Comparison of ENCODE assay signal across 18 mouse cellular contexts in the genomic region with DNA sequence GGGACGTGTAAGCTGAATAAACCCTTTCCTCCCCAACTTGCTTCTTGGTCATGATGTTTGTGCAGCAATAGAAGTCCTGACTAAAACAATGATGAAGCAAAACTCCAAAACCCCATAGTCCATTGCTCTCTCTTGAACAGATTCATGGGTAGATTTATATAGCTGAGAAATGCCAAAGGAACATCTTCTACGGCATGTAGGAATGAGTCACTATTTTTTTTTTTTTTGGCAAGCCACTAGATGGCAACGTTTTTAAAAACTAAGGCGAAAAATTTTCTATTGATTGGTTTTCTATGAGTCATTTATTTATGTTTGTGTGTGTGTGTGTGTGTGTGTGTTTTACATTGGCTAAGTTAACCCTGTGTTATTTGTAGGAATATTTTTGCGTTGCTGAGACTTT. TPM values are rescaled to one million over a fixed set of nuclear protein-coding genes. Genes with fewer than 3 reads are reported as not detected.
DNase-seq lines count a peak whose midpoint lies in the region; ATAC-seq and TF ChIP-seq lines count a peak whose summit lies in the region.
"Had no signal": no experiment of that assay in that cellular context is flagged by ENCODE, and none has a peak within 500 bp of the region (broad histone marks: within the 10 kb centered on the region; RNA-seq: fewer than 3 reads in every experiment).

No protein-coding gene starts in this region.

- 69% methylated on average over 5 of the region's 5 CpGs for WGBS in forebrain, embryonic 14.5 days
- WGBS in forebrain, embryonic 15.5 days: 67% methylated on average over 5 of the region's 5 CpGs
- WGBS in kidney, postnatal 0 days: 60% methylated on average over 5 of the region's 5 CpGs

- no peak overlapping the region for H3K9ac ChIP-seq in forebrain, embryonic 14.5 days (ENCODE audit: low read length)
- H3K9ac ChIP-seq in forebrain, embryonic 15.5 days (replicated peaks): no peak overlapping the region
- no peak overlapping the region for H3K9ac ChIP-seq in kidney, postnatal 0 days (ENCODE audit: low read depth, low read length)
- H3K9ac ChIP-seq: embryonic facial prominence, embryonic 12.5 days; forebrain, embryonic 12.5 days; heart, embryonic 12.5 days had no signal

- H3K36me3 ChIP-seq in forebrain, embryonic 14.5 days (ENCODE audit: control insufficient read depth, insufficient read depth, low read length): no peaks in the 10 kb centered on the region
- H3K36me3 ChIP-seq in forebrain, embryonic 15.5 days: no peaks in the 10 kb centered on the region
- no peaks in the 10 kb centered on the region for H3K36me3 ChIP-seq in kidney, postnatal 0 days (ENCODE audit: insufficient read depth, low read length)
- H3K36me3 ChIP-seq: embryonic facial prominence, embryonic 12.5 days; forebrain, embryonic 12.5 days; heart, embryonic 12.5 days had no signal

- no peak overlapping the region for H3K4me3 ChIP-seq in forebrain, embryonic 14.5 days (ENCODE audit: low read depth, low read length)
- H3K4me3 ChIP-seq in forebrain, embryonic 15.5 days: no peak overlapping the region
- H3K4me3 ChIP-seq in kidney, postnatal 0 days (replicated peaks; ENCODE audit: low read depth, low read length): no peak overlapping the region
- no peak overlapping the region for H3K4me3 ChIP-seq in left cerebral cortex, adult 2 months
- H3K4me3 ChIP-seq: embryonic facial prominence, embryonic 12.5 days; forebrain, embryonic 12.5 days; heart, embryonic 12.5 days had no signal

- no peaks in the 10 kb centered on the region for H3K9me3 ChIP-seq in forebrain, embryonic 14.5 days (replicated peaks; ENCODE audit: control insufficient read depth, low read length)
- H3K9me3 ChIP-seq in forebrain, embryonic 15.5 days: no peaks in the 10 kb centered on the region
- no peaks in the 10 kb centered on the region for H3K9me3 ChIP-seq in kidney, postnatal 0 days (replicated peaks; ENCODE audit: low read length)
- H3K9me3 ChIP-seq: embryonic facial prominence, embryonic 12.5 days; forebrain, embryonic 12.5 days; heart, embryonic 12.5 days had no signal

- ATAC-seq in forebrain, embryonic 14.5 days: no peak
- no peak for ATAC-seq in forebrain, embryonic 15.5 days (replicated peaks)
- ATAC-seq in kidney, postnatal 0 days (replicated peaks; ENCODE audit: low FRiP score, low read depth): no peak
- ATAC-seq: hindbrain, embryonic 16.5 days had no signal

- no peaks in the 10 kb centered on the region for H3K27me3 ChIP-seq in forebrain, embryonic 14.5 days (replicated peaks; ENCODE audit: control insufficient read depth, insufficient read depth, low read length)
- H3K27me3 ChIP-seq in forebrain, embryonic 15.5 days: no peaks in the 10 kb centered on the region
- H3K27me3 ChIP-seq in kidney, postnatal 0 days (ENCODE audit: insufficient read depth, low read length): no peaks in the 10 kb centered on the region
- H3K27me3 ChIP-seq: embryonic facial prominence, embryonic 12.5 days; forebrain, embryonic 12.5 days; heart, embryonic 12.5 days had no signal

- intact Hi-C loops in left cerebral cortex, adult 2 months (cut with DNase I): no loop called here

- no peak overlapping the region for H3K4me2 ChIP-seq in forebrain, embryonic 14.5 days (ENCODE audit: low read length)
- no peak overlapping the region for H3K4me2 ChIP-seq in forebrain, embryonic 15.5 days (replicated peaks)
- H3K4me2 ChIP-seq in kidney, postnatal 0 days (ENCODE audit: low read length): no peak overlapping the region
- H3K4me2 ChIP-seq: embryonic facial prominence, embryonic 12.5 days; forebrain, embryonic 12.5 days; heart, embryonic 12.5 days had no signal

- TF ChIP-seq CTCF in kidney, postnatal 0 days (IDR thresholded peaks at IDR 0.05; ENCODE audit: low read depth): peak; percentile 29; the same call in 1 of the 2 replicates
- no peak; the same call in 1 of the 2 replicates for TF ChIP-seq CTCF in left cerebral cortex, adult 2 months (IDR thresholded peaks at IDR 0.05)

- DNase-seq in forebrain, embryonic 14.5 days (ENCODE audit: low spot score): peak; percentile 2
- no peak for DNase-seq in kidney, postnatal 0 days (ENCODE audit: low spot score)
- DNase-seq in kidney, adult 9 months: no peak
- peak; percentile 13 for DNase-seq in retina, embryonic 14.5 days (ENCODE audit: low spot score)
- no peak for DNase-seq in retina, postnatal 1 day
- no peak for DNase-seq in left cerebral cortex, adult 2 months (ENCODE audit: extremely low spot score in 1 of 2, low spot score in 2 of 2)
- DNase-seq in ovary, postnatal 10 days (ENCODE audit: low spot score): no peak
- DNase-seq: adrenal gland, adult 8-10 months; cerebellum, adult 11-12 months; cerebellum, adult 9-10 months; cerebellum, postnatal 25 days; gastrocnemius, postnatal 25 days; heart, postnatal 36 days had no signal

- no peaks in the 10 kb centered on the region for H3K4me1 ChIP-seq in forebrain, embryonic 14.5 days (ENCODE audit: control insufficient read depth, insufficient read depth, low read length)
- no peaks in the 10 kb centered on the region for H3K4me1 ChIP-seq in forebrain, embryonic 15.5 days
- H3K4me1 ChIP-seq in kidney, postnatal 0 days (replicated peaks; ENCODE audit: insufficient read depth, low read length): no peaks in the 10 kb centered on the region
- H3K4me1 ChIP-seq: embryonic facial prominence, embryonic 12.5 days; forebrain, embryonic 12.5 days; heart, embryonic 12.5 days had no signal

- H3K27ac ChIP-seq in forebrain, embryonic 14.5 days (ENCODE audit: low read depth, low read length): no peak overlapping the region
- no peak overlapping the region for H3K27ac ChIP-seq in forebrain, embryonic 15.5 days (replicated peaks)
- H3K27ac ChIP-seq in kidney, postnatal 0 days: no peak overlapping the region
- H3K27ac ChIP-seq in left cerebral cortex, adult 2 months: no peak overlapping the region
- H3K27ac ChIP-seq: embryonic facial prominence, embryonic 12.5 days; forebrain, embryonic 12.5 days had no signal

RNA-seq across cellular contexts. Expression of gene Gm9958, which starts 26.8 kb away (rescaled TPM):
- 3.6 and 6.2 TPM in 2 replicates for polyA plus RNA-seq in forebrain, embryonic 14.5 days (2014; fragmentation: Nextera tagmentation; extraction: Ambion mirVana)
- 5.7 and 6.1 TPM in 2 replicates for polyA plus RNA-seq in forebrain, embryonic 15.5 days (2015; fragmentation: Nextera tagmentation; extraction: Ambion mirVana)
- 7.0 and 7.8 TPM in 2 replicates for polyA plus RNA-seq in kidney, postnatal 0 days (2015; fragmentation: Nextera tagmentation; extraction: Ambion mirVana)
- 1 to 10 TPM; 1.1 to 1.6 TPM for total RNA-seq in left cerebral cortex, adult 2 months (2021)

RNA-seq across cellular contexts. Expression of gene Ankrd17, which starts 27.4 kb away (rescaled TPM):
- 26.2 and 28.1 TPM in 2 replicates for polyA plus RNA-seq in forebrain, embryonic 14.5 days (2014; fragmentation: Nextera tagmentation; extraction: Ambion mirVana)
- 29.7 and 30.2 TPM in 2 replicates for polyA plus RNA-seq in forebrain, embryonic 15.5 days (2015; fragmentation: Nextera tagmentation; extraction: Ambion mirVana)
- polyA plus RNA-seq in kidney, postnatal 0 days (2015; fragmentation: Nextera tagmentation; extraction: Ambion mirVana): 23.2 and 23.6 TPM in 2 replicates
- 100 to 1,000 TPM; 124 TPM for total RNA-seq in left cerebral cortex, adult 2 months (2021)

Comparison
In these comparisons a context has a peak if more than half of its experiments do, and no peak if none do; other contexts are left out.
1. DNase-seq: peak in forebrain, embryonic 14.5 days (single experiment) and retina, embryonic 14.5 days (single experiment); none in kidney, postnatal 0 days (single experiment), kidney, adult 9 months (single experiment), retina, postnatal 1 day (single experiment), left cerebral cortex, adult 2 months (0 of 2) and ovary, postnatal 10 days (single experiment).